Mouse (Mus musculus): ENCODE data around the gene Spg7.

DNA sequence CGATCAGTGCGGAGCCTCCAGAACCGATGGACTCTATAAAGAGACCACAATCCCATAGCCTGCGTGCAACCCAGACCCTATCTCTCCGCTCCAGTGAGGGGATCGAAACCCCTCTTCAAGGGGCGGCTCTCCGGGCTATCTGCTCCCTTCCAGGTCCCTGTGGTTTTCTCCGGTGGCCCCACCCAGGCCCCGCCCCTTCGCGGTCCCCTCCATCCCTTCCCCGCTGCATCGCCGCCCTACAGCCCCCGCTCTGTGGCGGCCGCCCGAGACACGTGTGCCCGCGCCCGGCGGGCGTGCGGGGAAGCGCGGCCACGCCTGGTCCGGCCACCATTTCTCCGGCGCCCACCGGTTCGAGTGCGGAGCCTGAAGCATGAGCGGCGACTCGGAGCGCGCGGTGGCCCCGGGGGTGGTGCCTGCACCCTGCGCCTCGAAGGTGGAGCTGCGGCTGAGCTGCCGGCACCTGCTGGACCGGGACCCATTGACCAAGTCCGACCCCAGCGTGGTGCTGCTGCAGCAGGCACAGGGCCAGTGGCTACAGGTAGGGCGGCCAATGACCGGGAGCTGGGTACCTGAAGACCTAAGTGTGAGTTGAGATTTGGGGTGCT is 54.5 kb downstream of the Spg7 start, which contains the start of gene Cpne7:
- TF ChIP-seq MYOG (IDR thresholded peaks at IDR 0.05; ENCODE audit: control insufficient read depth in 1 of 3, insufficient read depth in 1 of 3, insufficient read length in 2 of 3, low read depth in 2 of 3) (no peak), POLR2A (IDR thresholded peaks at IDR 0.05; ENCODE audit: insufficient read length, low read depth) (no peak), TCF12 (IDR thresholded peaks at IDR 0.05; ENCODE audit: insufficient read depth, poor library complexity, severe bottlenecking) (no peak), MYOD1 (IDR thresholded peaks at IDR 0.05; ENCODE audit: control insufficient read depth in 1 of 3, insufficient read length in 2 of 3, low read depth in 2 of 3) (no peak), CEBPB (IDR thresholded peaks at IDR 0.05; ENCODE audit: insufficient read depth, poor library complexity, severe bottlenecking) (no peak), MAX (IDR thresholded peaks at IDR 0.05; ENCODE audit: low read depth) (no peak), POLR2AphosphoS2 (IDR thresholded peaks at IDR 0.05; ENCODE audit: insufficient read length, low read depth) (no peak)

Measured in myocyte (in vitro differentiated cells).